Mouse (Mus musculus) bone marrow, adult 2 months (tissue): ENCODE data around the gene Flywch1.

Experiments used
- CTCF ChIP-seq: fragments of 200-500 bp; IDR thresholded peaks from 2 replicates; pipeline ENCODE4 v1.5.1; 2011; ENCODE audit warnings: low read length, control low read depth; ENCODE audit not compliant: control insufficient read depth, insufficient read depth
- POLR2A ChIP-seq: fragments of 200-500 bp; IDR thresholded peaks from 2 replicates; pipeline ENCODE4 v1.6.1; 2011; ENCODE audit warnings: low read depth, mild to moderate bottlenecking, control low read depth, low read length, borderline replicate concordance; ENCODE audit not compliant: control insufficient read depth

- no peak for TF ChIP-seq CTCF
- TF ChIP-seq POLR2A, result no peak
Measured at GRCm38 (mm10) chr17:23803366-23804041, 32.1 kb upstream of the Flywch1 start.
